Mouse (Mus musculus): ENCODE results near the gene Med13l.

Gene Med13l

GRCm38 (mm10) chr5:118556387-118556937 is 4.0 kb upstream of the Med13l start:
- no peak for DNase-seq (ENCODE audit: low spot score in 2 of 2)

GRCm38 (mm10) chr5:118558841-118559240 is 1.6 kb upstream of the Med13l start:
- DNase-seq (ENCODE audit: low spot score in 2 of 2) = no peak

GRCm38 (mm10) chr5:118559584-118560384 is 695 bp upstream of the Med13l start:
- DNase-seq (ENCODE audit: low spot score in 2 of 2) = peak; percentile 84

GRCm38 (mm10) chr5:118561086-118561987 is 858 bp downstream of the Med13l start:
- DNase-seq (ENCODE audit: low spot score in 2 of 2) = peak; percentile 25 to 45

GRCm38 (mm10) chr5:118562206-118562605 is 1.7 kb downstream of the Med13l start:
- DNase-seq (ENCODE audit: low spot score in 2 of 2) = no peak

- DNase-seq (ENCODE audit: low spot score in 2 of 2) = peak; percentile 18 to 23
Measured at GRCm38 (mm10) chr5:118563590-118563989, 3.1 kb downstream of the Med13l start.

- DNase-seq (ENCODE audit: low spot score in 2 of 2) = no peak
Measured at GRCm38 (mm10) chr5:118567395-118567794, 6.9 kb downstream of the Med13l start.

- DNase-seq (ENCODE audit: low spot score in 2 of 2) = no peak
Measured at GRCm38 (mm10) chr5:118569017-118569416, 8.5 kb downstream of the Med13l start.

GRCm38 (mm10) chr5:118569606-118570580 is 9.4 kb downstream of the Med13l start:
- DNase-seq (ENCODE audit: low spot score in 2 of 2) = no peak

- no peak for DNase-seq (ENCODE audit: low spot score in 2 of 2)
Measured at GRCm38 (mm10) chr5:118571504-118571903, 11.0 kb downstream of the Med13l start.

GRCm38 (mm10) chr5:118574236-118574635 is 13.8 kb downstream of the Med13l start:
- DNase-seq (ENCODE audit: low spot score in 2 of 2) = no peak

GRCm38 (mm10) chr5:118574997-118575396 is 14.5 kb downstream of the Med13l start:
- no peak for DNase-seq (ENCODE audit: low spot score in 2 of 2)

GRCm38 (mm10) chr5:118575909-118576308 is 15.4 kb downstream of the Med13l start:
- peak; percentile 24 to 26 for DNase-seq (ENCODE audit: low spot score in 2 of 2)

GRCm38 (mm10) chr5:118576731-118577130 is 16.3 kb downstream of the Med13l start:
- DNase-seq (ENCODE audit: low spot score in 2 of 2) = no peak

- no peak for DNase-seq (ENCODE audit: low spot score in 2 of 2)
Measured at GRCm38 (mm10) chr5:118585355-118585754, 24.9 kb downstream of the Med13l start.

GRCm38 (mm10) chr5:118586560-118586959 is 26.1 kb downstream of the Med13l start:
- no peak for DNase-seq (ENCODE audit: low spot score in 2 of 2)

GRCm38 (mm10) chr5:118588381-118588925 is 28.0 kb downstream of the Med13l start:
- DNase-seq (ENCODE audit: low spot score in 2 of 2) = no peak

- DNase-seq (ENCODE audit: low spot score in 2 of 2) = peak in 1 of 2 experiments; percentile 6
Measured at GRCm38 (mm10) chr5:118589186-118589892, 28.9 kb downstream of the Med13l start.

GRCm38 (mm10) chr5:118590868-118591267 is 30.4 kb downstream of the Med13l start:
- DNase-seq (ENCODE audit: low spot score in 2 of 2) = no peak
